Mouse (Mus musculus): ENCODE results near the gene Gm11077. TPM values are rescaled to one million over a fixed set of nuclear protein-coding genes. Genes with fewer than 3 reads are reported as not detected.

Gm11077 gene
- polyA plus RNA-seq, 1 experiment from 2014 or later = not detected

GRCm38 (mm10) chr6:140708059-140708458 lies 21.0 kb upstream of the Gm11077 start:
- Histone ChIP-seq H3K4me1 (replicated peaks) (no peaks in the 10 kb centered on the region), H3K27ac (replicated peaks) (no peak overlapping the region), H3K9ac (no peak overlapping the region), H3K9me3 (no peaks in the 10 kb centered on the region), H3K4me2 (no peak overlapping the region), H3K27me3 (no peaks in the 10 kb centered on the region), H3K4me3 (no peak overlapping the region), H3K36me3 (no peaks in the 10 kb centered on the region)
- 84% methylated on average over 10 of the region's 10 CpGs for WGBS
- ATAC-seq (ENCODE audit: low FRiP score, low read depth) = no peak

GRCm38 (mm10) chr6:140709415-140710107 lies 19.5 kb upstream of the Gm11077 start:
- Histone ChIP-seq H3K27me3 (peaks cover 3% of the 10 kb centered on the region; the same call in 1 of the 2 replicates), H3K4me3 (no peak overlapping the region), H3K36me3 (no peaks in the 10 kb centered on the region), H3K9me3 (no peaks in the 10 kb centered on the region), H3K4me2 (no peak overlapping the region), H3K4me1 (replicated peaks) (no peaks in the 10 kb centered on the region), H3K9ac (no peak overlapping the region), H3K27ac (replicated peaks) (no peak overlapping the region)
- ATAC-seq (ENCODE audit: low FRiP score, low read depth) = peak; percentile 15; the same call in 1 of the 2 replicates
- WGBS = 67% methylated on average over 6 of the region's 6 CpGs

- no peak overlapping the region for H3K27ac ChIP-seq (replicated peaks)
- no peak overlapping the region for H3K4me3 ChIP-seq
- ATAC-seq (ENCODE audit: low FRiP score, low read depth) = 0 out of 2 replicates have a peak, but pooled peaks have one; percentile 43
- H3K27me3 ChIP-seq = peaks cover 3% of the 10 kb centered on the region; the same call in 1 of the 2 replicates
- 0 out of 2 replicates have a peak overlapping the region, but pooled peaks have one; percentile 22 for H3K4me2 ChIP-seq
- H3K9me3 ChIP-seq = no peaks in the 10 kb centered on the region
- H3K36me3 ChIP-seq = no peaks in the 10 kb centered on the region
- 5% methylated on average over 11 of the region's 11 CpGs for WGBS
- peaks cover 4% of the 10 kb centered on the region for H3K4me1 ChIP-seq (replicated peaks)
- no peak overlapping the region for H3K9ac ChIP-seq
These were observed 16.3 kb upstream of the Gm11077 start for GRCm38 (mm10) chr6:140712754-140713153.

- peak; percentile 65 for ATAC-seq (ENCODE audit: low FRiP score, low read depth)
- H3K9ac ChIP-seq = no peak overlapping the region
These were observed 14.1 kb upstream of the Gm11077 start for GRCm38 (mm10) chr6:140714905-140715365.

GRCm38 (mm10) chr6:140722058-140722457 lies 7.0 kb upstream of the Gm11077 start:
- Histone ChIP-seq H3K27me3 (no peaks in the 10 kb centered on the region), H3K4me2 (no peak overlapping the region), H3K4me1 (replicated peaks) (no peaks in the 10 kb centered on the region), H3K27ac (replicated peaks) (no peak overlapping the region), H3K9ac (no peak overlapping the region), H3K36me3 (no peaks in the 10 kb centered on the region), H3K4me3 (no peak overlapping the region), H3K9me3 (no peaks in the 10 kb centered on the region)
- no peak for ATAC-seq (ENCODE audit: low FRiP score, low read depth)
- 83% methylated on average over 10 of the region's 10 CpGs for WGBS

More at GRCm38 (mm10) chr6:140714905-140715365, 14.1 kb upstream of the Gm11077 start:
- Histone ChIP-seq H3K9me3 (no peaks in the 10 kb centered on the region), H3K4me3 (no peak overlapping the region), H3K4me1 (replicated peaks) (peaks cover 4% of the 10 kb centered on the region), H3K36me3 (no peaks in the 10 kb centered on the region), H3K4me2 (no peak overlapping the region), H3K27ac (replicated peaks) (no peak overlapping the region), H3K27me3 (peaks cover 3% of the 10 kb centered on the region; the same call in 1 of the 2 replicates)
- 24% methylated on average over 10 of the region's 10 CpGs for WGBS

- Histone ChIP-seq H3K9me3 (no peaks in the 10 kb centered on the region), H3K27ac (replicated peaks) (0 out of 2 replicates have a peak overlapping the region, but pooled peaks have one; percentile 1), H3K36me3 (no peaks in the 10 kb centered on the region), H3K9ac (no peak overlapping the region), H3K4me3 (no peak overlapping the region), H3K4me2 (no peak overlapping the region), H3K27me3 (no peaks in the 10 kb centered on the region), H3K4me1 (replicated peaks) (peaks cover 9% of the 10 kb centered on the region)
- WGBS = 58% methylated on average over 6 of the region's 6 CpGs
- ATAC-seq (ENCODE audit: low FRiP score, low read depth) = no peak; the same call in 1 of the 2 replicates
These were observed 1.8 kb downstream of the Gm11077 start for GRCm38 (mm10) chr6:140730669-140731401.

GRCm38 (mm10) chr6:140731402-140731730 lies 2.3 kb downstream of the Gm11077 start:
- peak; percentile 59; the same call in 1 of the 2 replicates for ATAC-seq (ENCODE audit: low FRiP score, low read depth)
- H3K27ac ChIP-seq (replicated peaks) = 0 out of 2 replicates have a peak overlapping the region, but pooled peaks have one; percentile 1
- no peak overlapping the region for H3K4me2 ChIP-seq
- H3K36me3 ChIP-seq = no peaks in the 10 kb centered on the region
- H3K9me3 ChIP-seq = no peaks in the 10 kb centered on the region
- no peak overlapping the region for H3K4me3 ChIP-seq
- peaks cover 9% of the 10 kb centered on the region for H3K4me1 ChIP-seq (replicated peaks)
- no peaks in the 10 kb centered on the region for H3K27me3 ChIP-seq
- WGBS = 20% methylated on average over 1 of the region's 1 CpGs
- H3K9ac ChIP-seq = no peak overlapping the region

GRCm38 (mm10) chr6:140732971-140733640 lies 4.0 kb downstream of the Gm11077 start:
- 37% methylated on average over 10 of the region's 10 CpGs for WGBS
- H3K9ac ChIP-seq = peak overlapping the region; percentile 51
- no peaks in the 10 kb centered on the region for H3K9me3 ChIP-seq
- peaks cover 9% of the 10 kb centered on the region for H3K4me1 ChIP-seq (replicated peaks)
- no peaks in the 10 kb centered on the region for H3K27me3 ChIP-seq
- peak overlapping the region; percentile 40; the same call in 1 of the 2 replicates for H3K27ac ChIP-seq (replicated peaks)
- H3K4me2 ChIP-seq = peak overlapping the region; percentile 67
- H3K36me3 ChIP-seq = no peaks in the 10 kb centered on the region
- peak overlapping the region; percentile 37 for H3K4me3 ChIP-seq
- no peak for ATAC-seq (ENCODE audit: low FRiP score, low read depth)

- Histone ChIP-seq H3K4me2 (peak overlapping the region; percentile 67), H3K4me1 (replicated peaks) (peaks cover 9% of the 10 kb centered on the region), H3K27me3 (no peaks in the 10 kb centered on the region), H3K27ac (replicated peaks) (peak overlapping the region; percentile 40; the same call in 1 of the 2 replicates), H3K4me3 (peak overlapping the region; percentile 37), H3K9ac (peak overlapping the region; percentile 51), H3K36me3 (no peaks in the 10 kb centered on the region), H3K9me3 (no peaks in the 10 kb centered on the region)
- 5% methylated on average over 15 of the region's 15 CpGs for WGBS
- peak; percentile 33; the same call in 1 of the 2 replicates for ATAC-seq (ENCODE audit: low FRiP score, low read depth)
These were observed 4.5 kb downstream of the Gm11077 start for GRCm38 (mm10) chr6:140733641-140733986.

GRCm38 (mm10) chr6:140745586-140745985 lies 16.5 kb downstream of the Gm11077 start:
- H3K27me3 ChIP-seq = no peaks in the 10 kb centered on the region
- 55% methylated on average over 3 of the region's 3 CpGs for whole genome bisulfite sequencing
- no peak overlapping the region for H3K4me2 ChIP-seq

GRCm38 (mm10) chr6:140747591-140747990 lies 18.5 kb downstream of the Gm11077 start:
- Histone ChIP-seq H3K27me3 (no peaks in the 10 kb centered on the region), H3K4me1 (replicated peaks) (no peaks in the 10 kb centered on the region), H3K9me3 (no peaks in the 10 kb centered on the region), H3K4me3 (no peak overlapping the region), H3K9ac (no peak overlapping the region), H3K27ac (replicated peaks) (no peak overlapping the region), H3K4me2 (no peak overlapping the region), H3K36me3 (no peaks in the 10 kb centered on the region)
- WGBS = 61% methylated on average over 2 of the region's 2 CpGs
- no peak for ATAC-seq (ENCODE audit: low FRiP score, low read depth)

More at GRCm38 (mm10) chr6:140745586-140745985, 16.5 kb downstream of the Gm11077 start:
- no peak for ATAC-seq (ENCODE audit: low FRiP score, low read depth)
- no peak overlapping the region for H3K27ac ChIP-seq (replicated peaks)
- H3K9me3 ChIP-seq = no peaks in the 10 kb centered on the region
- H3K4me3 ChIP-seq = no peak overlapping the region
- H3K9ac ChIP-seq = no peak overlapping the region
- no peaks in the 10 kb centered on the region for H3K4me1 ChIP-seq (replicated peaks)
- H3K36me3 ChIP-seq = no peaks in the 10 kb centered on the region

Data from hindbrain, embryonic 15.5 days (tissue).